Mouse (Mus musculus) kidney, embryonic 16.5 days (tissue): Measurements from ENCODE around the gene Asb15. TPM values are rescaled to one million over a fixed set of nuclear protein-coding genes. Genes with fewer than 3 reads are reported as not detected.
A peak's percentile ranks its signal among the peaks of the same experiment; 100 is the strongest.

Experiments used
- ATAC-seq: fragments of 200-750 bp; cut with Nextera tagmentation; 2 replicates; pipeline ENCODE4 v1.8.0; 2017; ENCODE audit warnings: moderate TSS enrichment; ENCODE audit not compliant: low FRiP score, low TSS enrichment
- H3K27ac ChIP-seq: fragments of 300-500 bp; sonication (generic); 2 replicates; pipeline ENCODE4 v1.5.1; 2014; ENCODE audit warnings: low read length
- H3K27me3 ChIP-seq: fragments of 300-500 bp; sonication (generic); 2 replicates; pipeline ENCODE4 v1.6.1; 2014; ENCODE audit warnings: low read length, control low read depth, mixed read lengths; ENCODE audit not compliant: insufficient read depth
- H3K36me3 ChIP-seq: fragments of 300-500 bp; sonication (generic); 2 replicates; pipeline ENCODE4 v1.6.1; 2014; ENCODE audit warnings: low read length, control low read depth, mixed read lengths; ENCODE audit not compliant: insufficient read depth
- H3K4me1 ChIP-seq: fragments of 300-500 bp; sonication (generic); 2 replicates; pipeline ENCODE4 v1.6.1; 2014; ENCODE audit warnings: low read length, control low read depth, mixed read lengths; ENCODE audit not compliant: insufficient read depth
- H3K4me2 ChIP-seq: fragments of 300-500 bp; sonication (generic); replicated peaks from 2 replicates; pipeline ENCODE4 v1.6.1; 2014; ENCODE audit warnings: low read depth, low read length
- H3K4me3 ChIP-seq: fragments of 300-500 bp; sonication (generic); 2 replicates; pipeline ENCODE4 v1.5.1; 2014; ENCODE audit warnings: mild to moderate bottlenecking, low read length
- H3K9ac ChIP-seq: fragments of 300-500 bp; sonication (generic); replicated peaks from 2 replicates; pipeline ENCODE4 v1.6.1; 2014; ENCODE audit warnings: low read length
- H3K9me3 ChIP-seq: fragments of 300-500 bp; sonication (generic); 2 replicates; pipeline ENCODE4 v1.6.1; 2016; ENCODE audit warnings: low read length, control low read depth
- WGBS: fragments of 180-500 bp; shearing (Covaris S2); extraction: QIAGEN DNeasy Blood & Tissue Kit; methylation state at CpG from one replicate; pipeline ENCODE4 v1.1.7; 2014; 5-methylcytosine and 5-hydroxymethylcytosine counted together
- polyA plus RNA-seq: library from polyadenylated mRNA; unstranded; fragments of >200 nt; fragmentation: Nextera tagmentation; extraction: Ambion mirVana; gene quantifications from 2 replicates; pipeline ENCODE4 v1.2.1, GENCODE M21; 2015

Asb15 gene
- polyA plus RNA-seq, 1 experiment from 2014 or later, result 0.52 TPM

- peaks cover 27% of the 10 kb centered on the region for H3K4me1 ChIP-seq
- peak overlapping the region; percentile 23; the same call in 1 of the 2 replicates for H3K4me3 ChIP-seq
- H3K36me3 ChIP-seq, result no peaks in the 10 kb centered on the region
- peak overlapping the region; percentile 72 for H3K27ac ChIP-seq
- WGBS, result 43% methylated on average over 11 of the region's 11 CpGs
- no peaks in the 10 kb centered on the region for H3K9me3 ChIP-seq
- peak overlapping the region; percentile 44 for H3K4me2 ChIP-seq
- H3K9ac ChIP-seq, result no peak overlapping the region
- H3K27me3 ChIP-seq, result no peaks in the 10 kb centered on the region
- peak; percentile 49 for ATAC-seq
Measured at GRCm38 (mm10) chr6:24530711-24531420, 2.9 kb downstream of the Asb15 start.

DNA sequence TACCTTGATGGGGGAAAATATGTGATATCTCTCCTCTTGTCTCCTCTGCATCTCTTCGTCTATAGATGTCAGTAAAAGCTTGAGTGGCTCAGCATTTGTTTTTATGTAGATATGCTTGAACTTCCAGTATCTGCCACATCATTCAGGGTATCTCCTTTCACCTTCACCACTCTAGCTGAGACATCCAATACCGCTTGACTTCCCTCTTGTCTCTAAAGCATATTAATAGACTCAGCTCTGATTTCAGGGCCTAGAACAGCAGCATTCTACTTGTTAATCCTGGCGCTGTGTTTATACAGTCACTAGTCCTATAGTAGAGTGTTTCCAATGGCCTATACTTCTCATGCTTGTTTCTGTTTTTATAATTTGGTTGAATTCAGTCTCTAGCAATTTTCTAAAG, 4.9 kb downstream of the Asb15 start:
- no peak overlapping the region for H3K9ac ChIP-seq
- no peak overlapping the region for H3K4me3 ChIP-seq
- no peaks in the 10 kb centered on the region for H3K9me3 ChIP-seq
- H3K36me3 ChIP-seq, result no peaks in the 10 kb centered on the region
- H3K4me1 ChIP-seq, result peaks cover 18% of the 10 kb centered on the region
- no peak for ATAC-seq
- 54% methylated on average over 3 of the region's 3 CpGs for WGBS
- no peaks in the 10 kb centered on the region for H3K27me3 ChIP-seq
- no peak overlapping the region for H3K4me2 ChIP-seq
- no peak overlapping the region for H3K27ac ChIP-seq

- Histone ChIP-seq H3K9ac (no peak overlapping the region), H3K27ac (no peak overlapping the region), H3K4me2 (no peak overlapping the region), H3K4me3 (no peak overlapping the region), H3K9me3 (no peaks in the 10 kb centered on the region), H3K27me3 (no peaks in the 10 kb centered on the region), H3K36me3 (no peaks in the 10 kb centered on the region), H3K4me1 (no peaks in the 10 kb centered on the region)
- ATAC-seq, result no peak
- WGBS, result 85% methylated on average over 3 of the region's 3 CpGs
Measured at GRCm38 (mm10) chr6:24538435-24538834, 10.5 kb downstream of the Asb15 start.

DNA sequence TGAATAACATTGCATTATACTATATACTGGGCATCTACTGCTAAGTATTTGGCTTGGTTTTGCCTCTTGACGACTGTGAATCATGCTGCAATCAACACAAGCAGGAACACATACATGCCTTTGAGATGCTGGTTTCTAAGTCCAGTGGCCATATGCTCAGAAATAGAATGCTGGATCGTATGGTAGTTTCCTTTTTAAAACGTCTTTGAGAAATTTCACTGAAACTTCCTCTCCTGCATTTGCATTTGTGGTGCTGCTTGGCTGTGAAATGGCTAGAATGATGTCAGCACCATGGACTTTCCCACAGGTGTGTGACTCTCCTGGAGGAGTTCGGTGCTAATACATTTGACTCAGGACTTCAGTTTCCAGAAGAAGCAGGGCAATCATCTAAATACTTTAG, 12.2 kb downstream of the Asb15 start:
- Histone ChIP-seq H3K27me3 (no peaks in the 10 kb centered on the region), H3K9me3 (no peaks in the 10 kb centered on the region), H3K4me1 (no peaks in the 10 kb centered on the region), H3K27ac (no peak overlapping the region), H3K9ac (no peak overlapping the region), H3K4me3 (no peak overlapping the region), H3K36me3 (no peaks in the 10 kb centered on the region), H3K4me2 (no peak overlapping the region)
- ATAC-seq, result no peak
- WGBS, result 70% methylated on average over 4 of the region's 4 CpGs

- Histone ChIP-seq H3K9ac (no peak overlapping the region), H3K4me3 (no peak overlapping the region), H3K9me3 (no peaks in the 10 kb centered on the region), H3K36me3 (no peaks in the 10 kb centered on the region), H3K27me3 (no peaks in the 10 kb centered on the region), H3K4me1 (0 out of 2 replicates have a peak, but pooled peaks cover 2% of the 10 kb centered on the region), H3K27ac (no peak overlapping the region), H3K4me2 (no peak overlapping the region)
- ATAC-seq, result no peak
Measured at GRCm38 (mm10) chr6:24542393-24542792, 14.4 kb downstream of the Asb15 start.

DNA sequence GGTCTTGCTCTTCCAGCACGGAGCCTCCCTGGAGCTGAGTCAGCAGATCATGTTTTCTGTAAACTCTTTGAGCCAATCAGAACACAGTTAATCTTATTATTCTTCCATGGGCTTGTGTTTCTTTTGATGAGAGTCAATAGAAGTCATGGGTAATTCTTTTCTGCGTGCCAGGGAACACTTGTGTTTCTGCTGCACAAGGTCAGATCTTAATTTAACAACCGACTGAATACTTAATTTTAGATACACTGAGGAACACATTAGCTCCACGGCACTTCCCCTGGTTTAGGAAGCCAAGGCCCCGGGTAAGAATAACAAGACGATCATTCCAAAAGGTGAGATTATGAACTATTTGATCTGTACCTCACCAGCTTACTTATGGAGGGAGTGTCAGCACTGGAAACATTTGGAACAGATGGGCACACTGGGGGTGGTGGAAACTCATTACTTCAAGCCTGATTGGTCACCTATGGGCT, 15.2 kb downstream of the Asb15 start:
- Histone ChIP-seq H3K9ac (no peak overlapping the region), H3K4me1 (0 out of 2 replicates have a peak, but pooled peaks cover 2% of the 10 kb centered on the region), H3K27me3 (no peaks in the 10 kb centered on the region), H3K9me3 (no peaks in the 10 kb centered on the region), H3K36me3 (no peaks in the 10 kb centered on the region), H3K27ac (no peak overlapping the region), H3K4me3 (no peak overlapping the region), H3K4me2 (no peak overlapping the region)
- ATAC-seq, result no peak
- 63% methylated on average over 6 of the region's 6 CpGs for WGBS

GRCm38 (mm10) chr6:24546716-24547420, 18.9 kb downstream of the Asb15 start:
- Histone ChIP-seq H3K27ac (peak overlapping the region; percentile 91; the same call in 1 of the 2 replicates), H3K27me3 (no peaks in the 10 kb centered on the region), H3K4me2 (no peak overlapping the region), H3K4me1 (peaks cover 4% of the 10 kb centered on the region), H3K4me3 (no peak overlapping the region), H3K9me3 (0 out of 2 replicates have a peak, but pooled peaks cover 3% of the 10 kb centered on the region), H3K36me3 (no peaks in the 10 kb centered on the region), H3K9ac (no peak overlapping the region)
- ATAC-seq, result peak; percentile 95
- 83% methylated on average over 1 of the region's 1 CpGs for WGBS

DNA sequence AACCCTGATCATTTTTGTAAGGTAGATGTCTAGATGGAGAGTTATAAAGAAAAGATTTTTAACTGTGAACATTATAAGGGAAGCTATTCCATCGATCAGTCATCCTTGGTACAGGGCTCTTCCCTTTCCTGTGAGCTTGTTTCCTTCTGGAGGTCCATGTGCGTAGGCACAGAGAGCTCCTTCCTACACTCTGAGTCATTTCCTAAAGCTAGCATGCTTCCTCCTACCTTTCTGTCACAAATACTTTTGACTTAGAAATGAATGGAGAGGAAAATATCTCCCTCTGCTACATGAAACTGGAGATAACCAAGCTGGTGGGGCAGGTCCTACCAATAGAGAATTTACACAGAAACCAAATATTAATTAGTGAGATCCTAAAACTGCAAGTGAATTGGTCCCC, 21.9 kb downstream of the Asb15 start:
- Histone ChIP-seq H3K36me3 (no peaks in the 10 kb centered on the region), H3K9me3 (0 out of 2 replicates have a peak, but pooled peaks cover 3% of the 10 kb centered on the region), H3K4me1 (peaks cover 9% of the 10 kb centered on the region), H3K4me3 (no peak overlapping the region), H3K9ac (no peak overlapping the region), H3K4me2 (no peak overlapping the region), H3K27me3 (no peaks in the 10 kb centered on the region), H3K27ac (no peak overlapping the region)
- no peak for ATAC-seq
- 72% methylated on average over 2 of the region's 2 CpGs for WGBS

GRCm38 (mm10) chr6:24552046-24552445, 24.1 kb downstream of the Asb15 start:
- Histone ChIP-seq H3K4me1 (peaks cover 7% of the 10 kb centered on the region), H3K4me2 (0 out of 2 replicates have a peak overlapping the region, but pooled peaks have one; percentile 10), H3K27me3 (no peaks in the 10 kb centered on the region), H3K27ac (no peak overlapping the region), H3K9ac (no peak overlapping the region), H3K36me3 (no peaks in the 10 kb centered on the region), H3K4me3 (no peak overlapping the region), H3K9me3 (0 out of 2 replicates have a peak, but pooled peaks cover 3% of the 10 kb centered on the region)
- WGBS, result 12% methylated on average over 7 of the region's 7 CpGs
- ATAC-seq, result no peak
